Mouse (Mus musculus) erythroblast, embryonic 14.5 days (primary cell): Measurements from ENCODE around the gene Tmed4.

ENCODE experiments used
- GATA1 ChIP-seq: IDR thresholded peaks from 2 replicates; pipeline ENCODE4 v1.6.1; 2012; ENCODE audit warnings: low read length, inconsistent platforms, mixed read lengths
- TAL1 ChIP-seq: IDR thresholded peaks from 3 replicates; pipeline ENCODE4 v1.6.1; 2012; ENCODE audit warnings: low read length, inconsistent platforms, mixed read lengths

GRCm38 (mm10) chr11:6322086-6322485 is 47.4 kb upstream of the Tmed4 start:
- TF ChIP-seq GATA1 = no peak
- no peak for TF ChIP-seq TAL1
